Mouse (Mus musculus) heart, postnatal 0 days (tissue): Measurements from ENCODE around the gene Gm49333. TPM values are rescaled to one million over a fixed set of nuclear protein-coding genes. Genes with fewer than 3 reads are reported as not detected.
A peak's percentile ranks its signal among the peaks of the same experiment; 100 is the strongest.

Source experiments
- ATAC-seq: fragments of 200-750 bp; cut with Nextera tagmentation; 2 replicates; pipeline ENCODE4 v1.8.0; 2017; ENCODE audit warnings: low read depth, moderate number of reproducible peaks, moderate library complexity; ENCODE audit not compliant: insufficient read depth
- DNase-seq: peaks from one replicate; pipeline ENCODE4 v3.0.0-alpha.2; 2016; ENCODE audit warnings: low spot score
- H3K27ac ChIP-seq: fragments of 300-500 bp; sonication (generic); 2 replicates; pipeline ENCODE4 v1.5.1; 2014; ENCODE audit warnings: low read depth, mild to moderate bottlenecking
- H3K27me3 ChIP-seq: fragments of 300-500 bp; sonication (generic); 2 replicates; pipeline ENCODE4 v1.6.1; 2014; ENCODE audit warnings: low read length, mixed read lengths; ENCODE audit not compliant: control insufficient read depth, insufficient read depth
- H3K36me3 ChIP-seq: fragments of 300-500 bp; sonication (generic); replicated peaks from 2 replicates; pipeline ENCODE4 v1.6.1; 2014; ENCODE audit warnings: low read length, mixed read lengths; ENCODE audit not compliant: control insufficient read depth, insufficient read depth
- H3K4me1 ChIP-seq: fragments of 300-500 bp; sonication (generic); 2 replicates; pipeline ENCODE4 v1.6.1; 2014; ENCODE audit warnings: antibody characterized with exemption; ENCODE audit not compliant: control insufficient read depth, insufficient read depth
- H3K4me2 ChIP-seq: fragments of 300-500 bp; sonication (generic); 2 replicates; pipeline ENCODE4 v1.6.1; 2014; ENCODE audit warnings: low read depth, mild to moderate bottlenecking, low read length, moderate library complexity
- H3K4me3 ChIP-seq: fragments of 300-500 bp; sonication (generic); 2 replicates; pipeline ENCODE4 v1.5.1; 2014; ENCODE audit warnings: low read depth, low read length
- H3K9ac ChIP-seq: fragments of 300-500 bp; sonication (generic); replicated peaks from 2 replicates; pipeline ENCODE4 v1.6.1; 2014; ENCODE audit warnings: low read depth, low read length, mixed read lengths
- H3K9me3 ChIP-seq: fragments of 300-500 bp; sonication (generic); replicated peaks from 2 replicates; pipeline ENCODE4 v1.6.1; 2016; ENCODE audit warnings: low read length; ENCODE audit not compliant: control insufficient read depth
- CTCF ChIP-seq: IDR thresholded peaks from 2 replicates; pipeline ENCODE4 v1.5.1; 2016; ENCODE audit warnings: antibody characterized with exemption, control low read depth, low read depth
- EP300 ChIP-seq: IDR thresholded peaks from 2 replicates; pipeline ENCODE4 v1.6.1; 2016; ENCODE audit warnings: antibody characterized with exemption, low read depth
- WGBS: fragments of 180-500 bp; shearing (Covaris S2); extraction: QIAGEN DNeasy Blood & Tissue Kit; methylation state at CpG from one replicate; pipeline ENCODE4 v1.1.7; 2014; 5-methylcytosine and 5-hydroxymethylcytosine counted together
- polyA plus RNA-seq: library from polyadenylated mRNA; unstranded; fragments of >200 nt; fragmentation: Nextera tagmentation; extraction: Ambion mirVana; gene quantifications from 2 replicates; pipeline ENCODE4 v1.2.1, GENCODE M21; 2015
- total RNA-seq: library from RNA; depleted of rRNA; stranded (reverse); fragments of >200 nt; gene quantifications from 2 replicates; pipeline ENCODE4 v1.2.3, GENCODE M21; 2014; ENCODE audit warnings: low replicate concordance

Gm49333 gene
- total and polyA plus RNA-seq, 2 experiments from 2014 or later, result not detected

GRCm38 (mm10) chr16:20621191-20621990 lies 10.0 kb downstream of the Gm49333 start, which contains the start of gene Camk2n2:
Gene Camk2n2 (minus strand): TSS chr16:20621287.
- Histone ChIP-seq H3K4me2 (peak within 1 kb of the TSS; percentile 94), H3K27me3 (peaks cover 53% of the 10 kb centered on the region), H3K27ac (peak within 1 kb of the TSS; percentile 2; the same call in 1 of the 2 replicates), H3K4me1 (peaks cover 24% of the 10 kb centered on the region; the same call in 1 of the 2 replicates), H3K36me3 (no peaks in the 10 kb centered on the region), H3K4me3 (peak within 1 kb of the TSS; percentile 72), H3K9ac (peak within 1 kb of the TSS; percentile 12; the same call in 1 of the 2 replicates), H3K9me3 (no peaks in the 10 kb centered on the region)
- DNase-seq (peak; percentile 5), ATAC-seq (peak; percentile 47)
- WGBS, result under 1% methylated on average over 83 of the region's 92 CpGs
- TF ChIP-seq CTCF, result no peak
- TF ChIP-seq EP300, result no peak

GRCm38 (mm10) chr16:20621991-20622685 lies 10.7 kb downstream of the Gm49333 start:
- peaks cover 24% of the 10 kb centered on the region; the same call in 1 of the 2 replicates for H3K4me1 ChIP-seq
- H3K9ac ChIP-seq, result no peak overlapping the region
- H3K4me3 ChIP-seq, result peak overlapping the region; percentile 72
- TF ChIP-seq EP300 (no peak), CTCF (no peak)
- H3K36me3 ChIP-seq, result no peaks in the 10 kb centered on the region
- peak; percentile 7 for DNase-seq
- ATAC-seq, result peak; percentile 37
- H3K4me2 ChIP-seq, result peak overlapping the region; percentile 94
- H3K27ac ChIP-seq, result peak overlapping the region; percentile 2; the same call in 1 of the 2 replicates
- WGBS, result under 1% methylated on average over 35 of the region's 37 CpGs
- peaks cover 53% of the 10 kb centered on the region for H3K27me3 ChIP-seq
- no peaks in the 10 kb centered on the region for H3K9me3 ChIP-seq

GRCm38 (mm10) chr16:20623211-20623610 lies 11.8 kb downstream of the Gm49333 start:
- TF ChIP-seq CTCF (no peak), EP300 (no peak)
- Histone ChIP-seq H3K4me1 (peaks cover 24% of the 10 kb centered on the region; the same call in 1 of the 2 replicates), H3K4me3 (no peak overlapping the region), H3K27ac (no peak overlapping the region), H3K9ac (no peak overlapping the region), H3K36me3 (no peaks in the 10 kb centered on the region), H3K4me2 (no peak overlapping the region), H3K9me3 (no peaks in the 10 kb centered on the region), H3K27me3 (peaks cover 54% of the 10 kb centered on the region)
- DNase-seq (no peak), ATAC-seq (no peak)
- WGBS, result 44% methylated on average over 2 of the region's 2 CpGs

GRCm38 (mm10) chr16:20628871-20629391 lies 17.5 kb downstream of the Gm49333 start:
- ATAC-seq (no peak), DNase-seq (no peak)
- no peak overlapping the region for H3K4me3 ChIP-seq
- H3K4me2 ChIP-seq, result no peak overlapping the region
- peaks cover 3% of the 10 kb centered on the region; the same call in 1 of the 2 replicates for H3K4me1 ChIP-seq
- no peaks in the 10 kb centered on the region for H3K36me3 ChIP-seq
- H3K9ac ChIP-seq, result no peak overlapping the region
- H3K27me3 ChIP-seq, result peaks cover 28% of the 10 kb centered on the region
- TF ChIP-seq EP300, result no peak
- WGBS, result 49% methylated on average over 11 of the region's 11 CpGs
- no peak overlapping the region for H3K27ac ChIP-seq
- H3K9me3 ChIP-seq, result no peaks in the 10 kb centered on the region

GRCm38 (mm10) chr16:20629731-20630634 lies 18.6 kb downstream of the Gm49333 start, which contains the start of gene Ece2:
Gene Ece2 (plus strand): TSS chr16:20629828.
- no peak for DNase-seq
- H3K27me3 ChIP-seq, result peaks cover 28% of the 10 kb centered on the region
- peaks cover 3% of the 10 kb centered on the region; the same call in 1 of the 2 replicates for H3K4me1 ChIP-seq
- H3K36me3 ChIP-seq, result no peaks in the 10 kb centered on the region
- no peak for ATAC-seq
- TF ChIP-seq CTCF (no peak), EP300 (no peak)
- H3K27ac ChIP-seq, result no peak within 1 kb of the TSS
- H3K4me2 ChIP-seq, result peak within 1 kb of the TSS; percentile 81
- peak within 1 kb of the TSS; percentile 52 for H3K4me3 ChIP-seq
- 10% methylated on average over 52 of the region's 54 CpGs for WGBS
- no peaks in the 10 kb centered on the region for H3K9me3 ChIP-seq
- H3K9ac ChIP-seq, result no peak within 1 kb of the TSS
